Mouse (Mus musculus) telencephalon, adult 2 months (tissue): Measurements from ENCODE around the gene Zfp84.
A peak's percentile ranks its signal among the peaks of the same experiment; 100 is the strongest.

ENCODE experiments used
- DNase-seq: peaks from one replicate; pipeline ENCODE4 v3.0.0-alpha.2; 2011; ENCODE audit warnings: low read depth, low spot score

Zfp84 gene

DNA sequence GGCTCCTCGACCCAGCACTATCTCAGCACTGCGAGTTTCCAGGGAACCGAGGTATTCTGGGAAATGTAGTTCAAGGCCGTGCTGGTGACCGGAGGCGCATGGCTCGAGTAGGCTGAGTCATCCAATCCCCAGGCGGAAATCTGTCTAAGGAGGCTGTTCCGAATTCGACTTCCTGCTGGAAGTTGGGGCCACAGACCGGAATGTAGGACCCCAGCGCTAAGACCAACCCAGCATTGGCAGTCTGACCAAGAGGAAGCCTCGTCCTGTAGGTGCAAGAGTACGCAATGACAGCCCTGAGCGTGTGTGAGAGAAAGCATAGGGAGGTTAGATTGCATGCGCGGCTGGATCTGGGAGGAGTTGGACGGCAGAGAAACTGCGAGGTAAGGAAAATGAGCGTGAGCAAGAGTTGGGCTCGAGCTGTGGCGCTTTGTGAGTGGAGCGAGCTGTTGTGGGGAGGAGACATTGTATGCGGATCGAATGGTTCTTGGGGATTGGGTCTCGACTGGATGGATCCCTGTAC, 47.6 kb downstream of the Zfp84 start, which contains the start of gene Zfp790:
TSS of gene Zfp790 (plus strand) at position 205 of the 520 bp plus-strand sequence.
- peak; percentile 97 for DNase-seq

DNA sequence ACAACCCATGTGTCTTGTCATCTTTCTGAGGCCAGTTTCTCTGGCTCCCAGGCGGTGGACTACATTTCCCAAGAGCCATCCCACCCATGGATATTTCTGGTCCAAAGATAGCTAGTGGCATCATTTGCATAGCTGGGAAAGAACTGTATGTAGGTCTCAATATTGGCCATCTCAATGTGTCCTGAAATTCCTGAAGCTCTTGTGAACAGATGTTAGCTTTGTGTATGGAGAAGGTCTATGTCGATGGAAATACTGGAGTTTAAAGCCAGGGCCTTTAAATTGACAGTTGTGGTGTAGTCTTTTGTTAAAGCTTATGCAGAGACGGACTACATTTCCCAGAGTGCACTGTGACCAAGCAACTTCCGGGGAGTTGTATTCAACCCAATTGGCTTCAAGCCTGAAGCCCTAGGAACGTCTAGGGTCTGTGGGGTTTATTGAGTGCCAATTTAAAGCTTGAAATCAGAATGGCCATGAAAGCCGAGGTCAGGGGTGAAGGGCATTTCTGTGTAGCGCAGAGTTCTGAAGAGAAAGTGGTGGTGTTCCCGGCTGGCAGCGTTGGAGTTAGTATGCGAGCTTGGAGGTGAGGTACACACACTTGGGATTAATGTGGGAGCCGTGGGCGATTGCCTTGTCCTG, 50.4 kb downstream of the Zfp84 start:
- peak; percentile 93 for DNase-seq

DNA sequence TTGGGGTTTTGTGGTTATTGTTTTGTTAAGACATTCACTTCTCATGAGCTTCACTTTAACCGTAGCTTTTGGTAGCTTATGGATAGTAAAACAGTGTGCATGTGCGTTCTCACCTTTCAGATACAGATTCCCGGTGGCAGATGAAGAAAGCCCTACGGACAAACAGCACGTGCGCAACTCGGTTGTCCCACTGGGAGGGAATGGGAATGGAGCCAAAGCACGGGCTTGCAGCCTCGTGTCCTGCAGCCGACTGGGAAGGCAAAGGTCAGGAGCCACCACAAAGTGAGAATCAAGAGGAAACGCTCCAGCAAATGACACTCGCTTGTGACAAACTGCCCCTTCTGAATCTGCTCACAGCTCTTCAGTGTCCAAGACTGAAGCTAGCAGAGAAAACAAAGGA, 59.6 kb downstream of the Zfp84 start:
- no peak for DNase-seq
